Mouse (Mus musculus): ENCODE results near the gene Psen2. TPM values are rescaled to one million over a fixed set of nuclear protein-coding genes. Genes with fewer than 3 reads are reported as not detected.
A peak's percentile ranks its signal among the peaks of the same experiment; 100 is the strongest.

Gene Psen2
- polyA plus RNA-seq, 1 experiment from 2014 or later, result 11.9 TPM

DNA sequence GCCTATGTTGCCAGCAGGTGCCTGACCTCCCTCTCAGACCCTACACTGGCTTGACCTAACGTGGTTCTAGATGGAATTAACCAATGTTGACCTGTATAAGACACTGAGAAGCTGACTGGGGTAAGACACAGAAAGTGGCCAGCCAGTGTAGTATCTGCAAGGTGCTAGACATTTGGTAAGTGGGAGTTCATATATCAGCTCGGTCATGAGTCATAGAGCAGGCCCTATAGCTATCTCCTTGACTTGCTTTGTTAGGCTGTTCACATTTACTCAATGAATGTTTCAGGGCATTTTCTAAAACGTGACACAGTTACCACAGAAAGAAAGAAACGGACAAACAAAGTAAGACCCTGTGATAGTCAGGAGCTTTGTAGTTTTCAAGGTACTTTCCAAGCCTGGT is 27.1 kb upstream of the Psen2 start:
- no peaks in the 10 kb centered on the region for H3K27me3 ChIP-seq
- H3K9me3 ChIP-seq, result 0 out of 2 replicates have a peak, but pooled peaks cover 3% of the 10 kb centered on the region
- no peak overlapping the region for H3K27ac ChIP-seq (replicated peaks)
- no peaks in the 10 kb centered on the region for H3K36me3 ChIP-seq
- H3K4me1 ChIP-seq (replicated peaks), result 0 out of 2 replicates have a peak, but pooled peaks cover 3% of the 10 kb centered on the region
- no peak overlapping the region for H3K9ac ChIP-seq
- H3K4me3 ChIP-seq, result no peak overlapping the region
- no peak for ATAC-seq (ENCODE audit: low read depth)
- 87% methylated on average over 4 of the region's 4 CpGs for WGBS
- no peak overlapping the region for H3K4me2 ChIP-seq

DNA sequence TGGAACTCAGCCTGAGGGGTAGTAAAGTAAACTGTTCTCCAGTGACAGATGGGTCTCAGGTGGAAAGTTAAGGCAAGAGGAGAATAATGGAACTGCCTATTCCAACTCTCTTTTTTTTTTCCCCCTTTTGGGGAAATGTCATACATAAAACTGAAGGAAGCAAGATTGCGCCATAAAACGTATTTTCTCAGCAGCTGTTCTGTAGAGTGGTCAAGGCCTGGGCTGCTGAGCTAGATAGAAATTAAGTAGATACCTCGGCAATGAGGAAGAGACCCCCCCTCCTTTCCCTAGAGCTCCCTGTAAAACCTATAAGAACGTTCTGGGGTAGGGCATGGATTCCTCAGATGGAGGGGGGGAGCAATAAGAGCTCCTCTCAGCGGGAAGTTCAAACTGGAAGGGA is 26.6 kb upstream of the Psen2 start:
- WGBS, result 71% methylated on average over 5 of the region's 5 CpGs
- Histone ChIP-seq H3K4me2 (no peak overlapping the region), H3K36me3 (no peaks in the 10 kb centered on the region), H3K27ac (replicated peaks) (no peak overlapping the region), H3K4me1 (replicated peaks) (0 out of 2 replicates have a peak, but pooled peaks cover 3% of the 10 kb centered on the region), H3K9me3 (0 out of 2 replicates have a peak, but pooled peaks cover 2% of the 10 kb centered on the region), H3K27me3 (no peaks in the 10 kb centered on the region), H3K4me3 (no peak overlapping the region), H3K9ac (no peak overlapping the region)
- no peak for ATAC-seq (ENCODE audit: low read depth)

DNA sequence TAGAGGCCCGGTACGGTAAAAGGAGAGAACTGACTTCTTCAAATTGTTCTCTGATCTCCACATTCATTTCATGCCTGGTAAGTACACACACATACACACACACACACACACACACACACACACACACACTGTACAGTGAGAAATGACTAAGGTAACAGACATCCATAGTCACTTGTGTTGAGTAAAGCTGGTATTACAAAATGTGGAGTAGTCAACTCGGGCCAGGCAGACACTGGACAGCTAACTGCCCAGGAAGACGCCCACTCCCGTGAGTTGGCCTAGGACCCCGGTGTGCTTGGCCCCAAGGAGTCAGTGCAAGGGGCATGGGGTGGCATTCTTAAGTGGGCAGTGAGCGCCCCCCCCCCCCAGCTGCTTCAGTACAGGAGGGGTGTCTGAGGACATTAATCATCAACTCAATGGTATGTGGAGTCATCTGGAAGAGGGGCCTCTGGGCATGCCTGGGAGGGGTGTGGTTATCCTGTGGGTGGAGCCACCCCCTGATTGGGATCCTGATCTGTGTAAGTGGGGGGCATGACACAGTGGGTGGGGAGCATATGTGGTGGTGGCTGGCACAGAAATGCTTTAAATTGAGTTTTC is 25.7 kb upstream of the Psen2 start:
- Histone ChIP-seq H3K4me2 (no peak overlapping the region), H3K27ac (replicated peaks) (no peak overlapping the region), H3K9ac (no peak overlapping the region), H3K27me3 (no peaks in the 10 kb centered on the region), H3K36me3 (no peaks in the 10 kb centered on the region), H3K4me3 (no peak overlapping the region), H3K4me1 (replicated peaks) (peaks cover 9% of the 10 kb centered on the region), H3K9me3 (no peaks in the 10 kb centered on the region)
- ATAC-seq (ENCODE audit: low read depth), result no peak
- 82% methylated on average over 7 of the region's 7 CpGs for WGBS

DNA sequence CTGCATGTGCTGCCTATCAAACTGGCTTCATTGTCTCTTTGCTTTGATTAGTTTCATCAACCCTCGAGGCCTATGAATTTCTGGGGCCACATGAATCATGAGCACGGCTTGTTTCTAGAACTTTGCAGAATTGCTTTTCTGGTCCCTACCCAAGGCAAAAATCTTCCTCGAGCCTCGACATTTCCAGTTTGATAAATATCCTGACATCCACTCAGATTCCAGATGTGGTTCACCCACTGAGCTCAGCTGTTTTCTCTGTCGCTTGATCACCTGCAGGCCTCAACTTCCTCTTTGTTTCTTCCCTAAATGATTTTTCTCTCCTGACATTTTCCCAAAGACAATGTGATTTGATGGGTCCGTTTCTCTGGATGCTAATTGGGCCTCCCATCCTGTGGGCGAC is 25.0 kb upstream of the Psen2 start:
- 75% methylated on average over 7 of the region's 7 CpGs for WGBS
- no peak for ATAC-seq (ENCODE audit: low read depth)
- Histone ChIP-seq H3K9ac (no peak overlapping the region), H3K4me1 (replicated peaks) (peaks cover 14% of the 10 kb centered on the region), H3K4me3 (no peak overlapping the region), H3K27ac (replicated peaks) (no peak overlapping the region), H3K27me3 (no peaks in the 10 kb centered on the region), H3K36me3 (no peaks in the 10 kb centered on the region), H3K4me2 (no peak overlapping the region), H3K9me3 (no peaks in the 10 kb centered on the region)

DNA sequence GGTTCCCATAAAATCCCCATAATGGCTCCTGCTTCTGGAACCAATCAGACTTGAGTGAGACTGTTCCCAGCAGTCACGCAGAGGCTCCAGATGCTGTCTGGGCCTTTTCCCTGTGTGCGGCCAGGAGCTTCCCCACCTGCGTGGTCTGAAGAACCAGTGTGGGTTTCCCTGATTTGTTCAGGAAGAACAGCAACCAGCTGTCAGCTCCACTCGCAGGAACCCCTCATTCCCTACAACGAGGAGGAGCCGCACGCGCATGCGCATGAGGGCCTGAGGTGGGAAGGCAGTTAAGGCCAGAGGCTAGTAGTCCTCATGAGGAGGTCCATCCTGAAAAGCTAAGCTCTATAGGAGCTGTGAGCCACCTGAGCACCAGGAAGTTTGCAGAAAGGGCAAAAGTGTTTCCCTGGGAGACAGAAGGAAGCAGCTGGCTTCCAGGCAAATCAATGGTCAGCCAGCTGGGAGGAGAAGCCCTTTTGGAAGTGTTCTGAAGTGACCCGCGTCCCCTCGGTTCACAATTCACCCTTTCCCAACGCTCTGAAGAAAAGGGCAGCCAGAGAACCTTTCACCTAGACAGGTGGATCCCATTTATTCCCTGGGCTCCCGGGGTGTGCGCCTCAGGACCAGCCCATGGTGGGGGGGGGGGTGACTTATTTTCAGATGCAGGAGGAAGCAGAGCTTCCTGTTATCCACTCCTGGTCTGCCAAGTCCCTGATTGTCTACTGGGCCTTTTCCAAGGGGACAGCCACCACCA is 23.0 kb upstream of the Psen2 start:
- ATAC-seq (ENCODE audit: low read depth), result no peak

DNA sequence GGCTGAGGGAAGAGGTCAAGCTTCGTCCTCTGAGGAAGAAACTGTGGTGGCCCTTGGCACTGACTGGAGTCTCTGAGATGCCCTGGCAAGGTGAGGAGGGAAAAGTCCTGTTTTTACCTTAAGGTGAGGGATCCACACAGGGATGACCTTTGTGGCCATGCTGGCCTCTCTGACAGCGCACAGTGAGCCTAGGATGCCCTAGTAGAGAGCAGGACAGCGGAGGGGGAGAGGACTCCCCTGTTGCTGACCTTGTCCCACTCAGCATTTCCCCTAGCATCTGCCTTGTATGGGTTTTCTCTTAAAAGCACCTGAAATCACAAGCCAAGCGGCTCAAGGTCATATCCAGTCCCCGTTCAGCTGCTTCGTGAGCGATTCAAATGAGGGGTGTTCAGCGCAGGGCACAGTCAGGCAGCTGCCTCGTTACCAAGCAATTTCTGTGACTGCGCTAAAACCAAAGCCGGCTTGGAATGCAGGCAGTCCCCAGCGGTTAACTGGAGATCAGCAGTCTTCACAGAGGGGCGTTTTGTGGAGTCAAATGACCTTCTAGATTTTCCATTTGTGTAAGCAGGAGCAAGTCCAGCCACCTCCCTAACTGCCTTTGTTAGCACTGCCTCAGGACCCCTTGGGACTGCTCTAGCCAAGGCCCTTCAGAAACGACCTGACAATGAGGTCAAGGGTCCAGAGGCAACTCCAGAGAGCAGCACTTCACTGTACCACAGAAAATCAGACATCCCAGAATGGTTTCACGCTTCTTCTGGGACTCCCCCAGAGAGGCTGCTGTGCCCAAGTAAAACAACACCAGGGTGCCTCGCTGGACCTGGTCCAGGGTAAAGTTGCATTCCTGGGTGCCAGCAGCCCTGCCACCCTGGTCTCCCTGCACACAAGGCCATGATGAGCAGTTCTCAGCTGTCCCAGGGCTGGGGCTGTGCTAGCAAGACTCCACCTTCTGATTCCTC is 20.9 kb upstream of the Psen2 start:
- H3K36me3 ChIP-seq, result no peaks in the 10 kb centered on the region
- H3K9me3 ChIP-seq, result no peaks in the 10 kb centered on the region
- 0 out of 2 replicates have a peak overlapping the region, but pooled peaks have one; percentile 23 for H3K27ac ChIP-seq (replicated peaks)
- 24% methylated on average over 16 of the region's 16 CpGs for WGBS
- H3K4me2 ChIP-seq, result peak overlapping the region; percentile 26
- H3K27me3 ChIP-seq, result no peaks in the 10 kb centered on the region
- peaks cover 17% of the 10 kb centered on the region for H3K4me1 ChIP-seq (replicated peaks)
- H3K9ac ChIP-seq, result peak overlapping the region; percentile 57
- ATAC-seq (ENCODE audit: low read depth), result peak; percentile 29; the same call in 1 of the 2 replicates
- H3K4me3 ChIP-seq, result no peak overlapping the region

More for the DNA sequence above, 23.0 kb upstream of the Psen2 start:
- WGBS, result 67% methylated on average over 15 of the region's 15 CpGs
- H3K4me1 ChIP-seq (replicated peaks), result peaks cover 14% of the 10 kb centered on the region
- H3K4me3 ChIP-seq, result no peak overlapping the region
- no peak overlapping the region for H3K4me2 ChIP-seq
- no peak overlapping the region for H3K9ac ChIP-seq
- no peak overlapping the region for H3K27ac ChIP-seq (replicated peaks)
- H3K27me3 ChIP-seq, result no peaks in the 10 kb centered on the region
- H3K36me3 ChIP-seq, result no peaks in the 10 kb centered on the region
- no peaks in the 10 kb centered on the region for H3K9me3 ChIP-seq

DNA sequence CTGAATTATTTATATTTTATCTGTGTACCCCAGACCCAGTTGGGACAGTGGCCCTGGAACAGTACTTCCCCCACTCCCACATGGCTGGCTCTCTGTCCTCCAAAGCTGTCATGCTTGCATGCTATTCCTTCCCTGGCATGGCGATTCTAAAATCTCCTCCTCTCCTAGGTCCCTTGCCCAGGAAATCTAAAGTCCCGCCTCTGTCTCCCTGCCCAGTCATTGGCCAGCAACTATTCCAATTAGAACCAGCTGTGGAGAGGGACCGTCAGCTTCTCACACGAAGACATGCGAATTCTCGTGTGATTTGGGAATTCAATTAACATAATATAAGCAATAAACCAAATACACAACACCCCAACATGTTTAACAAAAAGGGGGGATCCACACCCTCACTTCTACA is 19.3 kb upstream of the Psen2 start:
- Histone ChIP-seq H3K4me3 (no peak overlapping the region), H3K4me2 (no peak overlapping the region), H3K4me1 (replicated peaks) (peaks cover 17% of the 10 kb centered on the region), H3K27me3 (no peaks in the 10 kb centered on the region), H3K9ac (no peak overlapping the region), H3K36me3 (no peaks in the 10 kb centered on the region), H3K9me3 (no peaks in the 10 kb centered on the region), H3K27ac (replicated peaks) (no peak overlapping the region)
- ATAC-seq (ENCODE audit: low read depth), result no peak
- 45% methylated on average over 6 of the region's 6 CpGs for WGBS

DNA sequence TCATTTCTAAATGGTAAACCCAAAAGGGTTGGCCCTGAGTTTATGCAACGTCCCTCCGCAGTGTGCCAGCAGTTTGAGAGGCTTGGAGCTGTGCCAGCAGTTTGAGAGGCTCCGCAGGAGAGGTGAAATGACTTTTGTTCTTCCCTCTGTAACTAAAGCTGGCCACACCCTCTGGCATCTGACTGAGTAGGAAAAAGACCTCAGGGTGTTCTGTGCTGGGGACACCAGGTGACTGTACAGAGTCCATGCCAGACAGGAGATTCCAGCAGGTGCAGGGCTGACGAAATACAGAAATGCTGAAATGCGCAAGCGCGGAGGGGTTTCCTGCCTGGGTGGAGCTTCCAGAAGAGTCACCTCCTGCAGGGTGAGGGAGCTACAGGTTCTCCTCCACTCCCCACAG is 16.4 kb upstream of the Psen2 start:
- peaks cover 17% of the 10 kb centered on the region for H3K4me1 ChIP-seq (replicated peaks)
- no peaks in the 10 kb centered on the region for H3K36me3 ChIP-seq
- H3K4me3 ChIP-seq, result no peak overlapping the region
- H3K9me3 ChIP-seq, result no peaks in the 10 kb centered on the region
- H3K27ac ChIP-seq (replicated peaks), result no peak overlapping the region
- H3K4me2 ChIP-seq, result no peak overlapping the region
- no peak overlapping the region for H3K9ac ChIP-seq
- 38% methylated on average over 7 of the region's 7 CpGs for WGBS
- H3K27me3 ChIP-seq, result no peaks in the 10 kb centered on the region
- no peak for ATAC-seq (ENCODE audit: low read depth)

DNA sequence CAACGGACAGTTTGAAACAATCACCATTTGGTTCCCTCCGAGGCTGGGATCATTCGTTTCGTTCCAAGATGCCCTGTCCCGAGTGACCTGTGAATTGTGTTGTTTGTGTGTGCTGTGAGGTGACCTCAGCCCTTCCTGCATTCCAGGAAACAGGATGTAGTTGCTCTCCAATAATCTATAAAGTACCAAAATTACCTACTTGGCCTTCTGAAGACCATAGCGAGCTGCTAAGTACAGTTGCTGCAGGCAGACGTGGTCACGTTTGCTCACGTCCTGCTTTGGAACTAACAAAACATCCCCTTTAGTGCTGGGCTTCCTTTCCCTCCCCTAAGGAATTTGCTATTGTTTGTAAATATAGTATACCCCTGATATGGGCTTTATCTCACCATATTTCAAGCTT is 14.3 kb upstream of the Psen2 start:
- ATAC-seq (ENCODE audit: low read depth), result no peak
- Histone ChIP-seq H3K27ac (replicated peaks) (no peak overlapping the region), H3K4me3 (no peak overlapping the region), H3K4me2 (no peak overlapping the region), H3K4me1 (replicated peaks) (peaks cover 6% of the 10 kb centered on the region), H3K9me3 (no peaks in the 10 kb centered on the region), H3K9ac (no peak overlapping the region), H3K27me3 (no peaks in the 10 kb centered on the region), H3K36me3 (no peaks in the 10 kb centered on the region)
- 73% methylated on average over 9 of the region's 9 CpGs for WGBS

DNA sequence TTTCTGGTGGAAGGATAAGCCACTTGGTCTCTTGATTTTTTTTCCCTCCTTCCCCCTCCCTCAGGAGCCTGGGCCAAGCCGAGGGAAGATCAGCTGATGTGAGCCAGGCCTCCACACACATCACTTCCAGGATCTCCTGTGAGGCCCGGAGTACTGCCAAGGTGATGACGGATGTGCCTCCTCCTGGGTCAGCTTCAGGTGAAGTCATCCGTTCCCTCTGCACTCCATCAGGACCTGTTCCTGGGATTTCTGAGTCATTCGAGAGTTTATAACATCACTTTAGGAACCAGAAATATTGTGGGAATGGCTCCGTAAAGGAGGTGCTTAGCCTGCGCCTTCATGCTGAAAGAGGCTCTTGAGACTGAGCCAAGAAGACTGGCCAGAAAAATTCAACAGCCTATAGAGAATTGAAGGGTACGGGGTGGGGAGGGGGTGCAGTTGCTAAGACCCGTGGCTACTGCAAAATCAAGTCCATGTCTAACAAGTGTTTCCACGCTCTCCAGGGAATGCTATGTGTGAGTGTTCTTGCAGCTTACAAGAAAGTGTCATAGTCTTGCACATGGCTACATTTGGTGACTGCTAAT is 11.6 kb upstream of the Psen2 start:
- Histone ChIP-seq H3K27me3 (no peaks in the 10 kb centered on the region), H3K9me3 (no peaks in the 10 kb centered on the region), H3K36me3 (no peaks in the 10 kb centered on the region), H3K9ac (no peak overlapping the region), H3K4me3 (no peak overlapping the region), H3K4me1 (replicated peaks) (peaks cover 5% of the 10 kb centered on the region), H3K27ac (replicated peaks) (no peak overlapping the region), H3K4me2 (no peak overlapping the region)
- no peak for ATAC-seq (ENCODE audit: low read depth)
- WGBS, result 80% methylated on average over 10 of the region's 10 CpGs

DNA sequence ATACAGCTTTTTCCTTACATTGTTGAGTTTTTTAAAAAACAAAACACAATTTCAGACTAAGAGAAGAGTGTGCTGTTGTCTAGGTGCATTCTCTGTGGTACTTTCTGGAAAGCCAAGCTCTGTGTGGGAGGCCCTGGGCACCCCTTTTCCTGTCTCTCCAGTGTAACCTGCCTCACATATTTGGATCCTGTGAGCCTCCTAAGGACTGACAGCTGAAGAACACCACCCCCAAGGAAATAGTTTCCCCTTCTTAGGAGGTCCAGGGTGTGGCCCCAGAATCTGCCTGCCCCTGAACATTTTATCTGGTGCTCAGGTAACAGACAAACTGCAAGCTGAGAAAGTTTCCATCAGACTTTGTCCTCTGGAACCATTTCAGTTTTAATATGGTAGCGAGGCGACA is 5.8 kb upstream of the Psen2 start:
- H3K27ac ChIP-seq (replicated peaks), result no peak overlapping the region
- no peak overlapping the region for H3K4me2 ChIP-seq
- peaks cover 10% of the 10 kb centered on the region for H3K27me3 ChIP-seq
- H3K4me1 ChIP-seq (replicated peaks), result 0 out of 2 replicates have a peak, but pooled peaks cover 3% of the 10 kb centered on the region
- no peaks in the 10 kb centered on the region for H3K36me3 ChIP-seq
- WGBS, result 96% methylated on average over 2 of the region's 2 CpGs
- peak; percentile 40; the same call in 1 of the 2 replicates for ATAC-seq (ENCODE audit: low read depth)
- no peak overlapping the region for H3K9ac ChIP-seq
- H3K9me3 ChIP-seq, result no peaks in the 10 kb centered on the region
- H3K4me3 ChIP-seq, result no peak overlapping the region
